Mouse (Mus musculus): ENCODE data around the gene E2f6. TPM values are rescaled to one million over a fixed set of nuclear protein-coding genes. Genes with fewer than 3 reads are reported as not detected.

E2f6 gene
- polyA plus RNA-seq, 1 experiment: 9.9 TPM

DNA sequence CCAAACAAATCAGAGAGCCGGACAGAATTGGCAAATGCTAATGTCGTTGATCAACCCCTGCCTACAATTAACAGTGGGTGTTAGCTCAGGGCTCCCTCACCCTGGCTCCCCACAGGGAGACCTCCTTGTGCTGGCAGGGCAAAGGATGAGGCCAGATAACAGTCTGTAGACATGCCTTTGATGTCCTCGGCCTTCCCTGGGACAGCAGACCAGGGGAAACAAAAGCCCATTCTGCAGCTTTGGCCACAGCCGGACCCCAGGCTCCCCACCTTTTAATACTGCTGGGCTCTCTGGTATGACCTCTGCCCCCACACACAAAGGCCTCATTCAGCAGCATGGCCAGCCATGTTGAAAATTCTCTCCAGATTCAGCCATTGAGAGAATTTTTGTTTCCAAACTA, 21.0 kb upstream of the E2f6 start:
- WGBS: 66% methylated on average over 4 of the region's 4 CpGs
- Histone ChIP-seq H3K4me3 (replicated peaks; ENCODE audit: control insufficient read depth, low read depth, low read length) (no peak overlapping the region), H3K4me1 (ENCODE audit: control insufficient read depth, insufficient read depth, low read length) (no peaks in the 10 kb centered on the region), H3K27ac (ENCODE audit: control insufficient read depth, insufficient read depth, low read depth, low read length, poor library complexity) (no peak overlapping the region)
- TF ChIP-seq POLR2A (IDR thresholded peaks at IDR 0.05; ENCODE audit: borderline replicate concordance, control insufficient read depth, low read depth, low read length): no peak

DNA sequence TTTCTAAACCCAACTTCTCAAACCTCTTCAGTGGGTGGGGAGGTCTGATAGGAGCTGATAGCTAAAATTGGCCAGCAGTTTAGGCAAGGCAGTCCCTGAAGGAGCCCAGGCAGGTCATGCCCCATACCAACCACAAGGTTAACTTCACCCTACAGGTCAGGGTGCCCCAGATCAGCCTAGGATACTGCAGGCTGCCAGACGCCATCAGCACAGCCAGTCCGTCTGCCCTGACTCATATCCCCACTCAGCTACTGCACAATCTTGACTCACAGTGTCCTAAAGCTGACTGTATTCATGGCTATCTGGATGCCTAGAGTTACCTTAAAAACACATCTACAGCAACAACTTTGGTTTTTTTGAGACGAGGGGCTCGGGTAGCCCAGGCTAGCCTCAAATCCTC, 20.3 kb upstream of the E2f6 start:
- WGBS: 68% methylated on average over 4 of the region's 4 CpGs
- no peaks in the 10 kb centered on the region for H3K4me1 ChIP-seq (ENCODE audit: control insufficient read depth, insufficient read depth, low read length)
- TF ChIP-seq POLR2A (IDR thresholded peaks at IDR 0.05; ENCODE audit: borderline replicate concordance, control insufficient read depth, low read depth, low read length): no peak
- TF ChIP-seq CTCF (IDR thresholded peaks at IDR 0.05; ENCODE audit: control insufficient read depth, insufficient read depth, low read length): no peak

DNA sequence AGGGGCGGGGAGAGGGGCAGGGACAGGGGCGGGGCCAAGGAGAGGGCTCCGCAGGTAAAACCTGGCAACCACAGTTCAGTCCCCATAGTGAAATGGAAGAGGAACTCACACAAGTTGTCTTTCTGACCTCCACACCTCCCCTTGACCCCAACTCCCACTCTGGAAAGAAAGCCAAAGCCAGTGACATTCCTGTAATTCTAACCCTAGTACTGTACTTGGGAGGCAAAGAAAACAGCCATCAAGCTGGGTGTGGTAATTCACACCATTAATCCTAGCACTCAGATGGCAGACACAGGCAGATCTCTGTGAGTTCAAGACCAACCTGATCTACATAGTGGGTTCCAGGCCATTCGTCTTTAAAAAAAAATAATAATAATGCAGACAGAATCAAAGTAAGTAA, 17.4 kb upstream of the E2f6 start:
- H3K27ac ChIP-seq (ENCODE audit: control insufficient read depth, insufficient read depth, low read depth, low read length, poor library complexity): no peak overlapping the region
- no peaks in the 10 kb centered on the region for H3K4me1 ChIP-seq (ENCODE audit: control insufficient read depth, insufficient read depth, low read length)
- TF ChIP-seq CTCF (IDR thresholded peaks at IDR 0.05; ENCODE audit: control insufficient read depth, insufficient read depth, low read length) (no peak), POLR2A (IDR thresholded peaks at IDR 0.05; ENCODE audit: borderline replicate concordance, control insufficient read depth, low read depth, low read length) (no peak)
- 69% methylated on average over 4 of the region's 4 CpGs for WGBS
- no peak overlapping the region for H3K4me3 ChIP-seq (replicated peaks; ENCODE audit: control insufficient read depth, low read depth, low read length)

More for the DNA sequence above, 20.3 kb upstream of the E2f6 start:
- Histone ChIP-seq H3K4me3 (replicated peaks; ENCODE audit: control insufficient read depth, low read depth, low read length) (no peak overlapping the region), H3K27ac (ENCODE audit: control insufficient read depth, insufficient read depth, low read depth, low read length, poor library complexity) (no peak overlapping the region)

DNA sequence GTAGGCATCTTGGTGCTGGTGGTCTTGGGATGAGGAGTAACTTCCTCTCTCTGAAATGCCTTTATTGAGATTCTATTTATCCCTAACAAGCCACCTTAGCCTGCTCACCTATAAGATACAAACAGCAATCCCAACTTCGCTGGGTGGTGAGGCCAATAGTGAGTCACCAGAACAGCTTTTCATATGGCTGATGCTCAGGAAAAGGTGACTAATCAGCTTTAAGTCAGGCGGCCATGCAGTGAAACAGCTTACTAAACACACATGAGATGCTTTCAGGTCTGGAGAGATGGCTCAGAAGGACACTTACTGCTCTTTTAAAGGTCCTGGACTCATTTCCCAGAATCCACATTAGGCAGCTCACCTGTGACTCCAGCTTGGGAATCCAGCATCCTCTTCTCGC, 15.0 kb upstream of the E2f6 start:
- no peak for TF ChIP-seq CTCF (IDR thresholded peaks at IDR 0.05; ENCODE audit: control insufficient read depth, insufficient read depth, low read length)
- H3K4me3 ChIP-seq (replicated peaks; ENCODE audit: control insufficient read depth, low read depth, low read length): no peak overlapping the region
- WGBS: 60% methylated on average over 3 of the region's 3 CpGs
- H3K4me1 ChIP-seq (ENCODE audit: control insufficient read depth, insufficient read depth, low read length): no peaks in the 10 kb centered on the region
- no peak overlapping the region for H3K27ac ChIP-seq (ENCODE audit: control insufficient read depth, insufficient read depth, low read depth, low read length, poor library complexity)

DNA sequence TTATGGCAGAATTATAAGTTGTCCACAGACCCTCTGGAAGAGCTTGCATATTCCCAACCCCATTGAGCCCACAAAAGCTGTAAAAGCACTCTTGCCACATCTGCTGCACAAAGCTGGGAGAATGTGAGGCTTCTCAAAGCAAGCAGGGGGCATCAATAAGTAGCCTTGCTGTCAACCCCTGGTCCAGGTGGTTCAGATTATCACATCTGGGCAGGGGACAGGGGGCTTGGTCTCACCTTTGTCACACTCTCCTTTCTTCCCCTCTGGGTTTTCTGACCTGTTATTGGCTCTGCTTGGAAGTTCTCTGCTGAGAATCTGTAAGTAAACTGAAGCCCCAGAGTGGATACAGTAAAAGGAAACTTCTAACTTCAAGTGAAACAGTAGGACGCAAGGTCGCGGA, 11.9 kb upstream of the E2f6 start:
- H3K4me3 ChIP-seq (replicated peaks; ENCODE audit: control insufficient read depth, low read depth, low read length): no peak overlapping the region
- 63% methylated on average over 3 of the region's 3 CpGs for WGBS

DNA sequence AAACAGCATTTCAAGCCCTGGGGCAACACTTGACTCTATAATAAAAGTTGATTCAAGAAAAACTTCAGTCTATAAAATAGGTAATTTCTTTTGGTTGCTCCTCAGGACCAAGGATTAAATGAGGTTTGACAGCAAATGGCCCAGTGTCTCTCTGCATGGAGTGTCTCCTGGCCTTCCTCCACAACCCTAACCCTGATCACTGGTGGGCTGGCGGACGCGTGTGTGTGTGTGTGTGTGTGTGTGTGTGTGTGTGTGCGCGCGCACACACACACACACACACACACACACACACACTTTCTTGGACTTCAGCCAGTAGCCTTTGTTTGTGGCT, 10.9 kb upstream of the E2f6 start:
- TF ChIP-seq POLR2A (IDR thresholded peaks at IDR 0.05; ENCODE audit: borderline replicate concordance, control insufficient read depth, low read depth, low read length) (no peak), CTCF (IDR thresholded peaks at IDR 0.05; ENCODE audit: control insufficient read depth, insufficient read depth, low read length) (no peak)
- no peaks in the 10 kb centered on the region for H3K4me1 ChIP-seq (ENCODE audit: control insufficient read depth, insufficient read depth, low read length)
- WGBS: 32% methylated on average over 6 of the region's 6 CpGs
- no peak overlapping the region for H3K4me3 ChIP-seq (replicated peaks; ENCODE audit: control insufficient read depth, low read depth, low read length)
- H3K27ac ChIP-seq (ENCODE audit: control insufficient read depth, insufficient read depth, low read depth, low read length, poor library complexity): no peak overlapping the region

More for the DNA sequence above, 11.9 kb upstream of the E2f6 start:
- TF ChIP-seq POLR2A (IDR thresholded peaks at IDR 0.05; ENCODE audit: borderline replicate concordance, control insufficient read depth, low read depth, low read length) (no peak), CTCF (IDR thresholded peaks at IDR 0.05; ENCODE audit: control insufficient read depth, insufficient read depth, low read length) (no peak)
- H3K27ac ChIP-seq (ENCODE audit: control insufficient read depth, insufficient read depth, low read depth, low read length, poor library complexity): no peak overlapping the region
- H3K4me1 ChIP-seq (ENCODE audit: control insufficient read depth, insufficient read depth, low read length): no peaks in the 10 kb centered on the region

DNA sequence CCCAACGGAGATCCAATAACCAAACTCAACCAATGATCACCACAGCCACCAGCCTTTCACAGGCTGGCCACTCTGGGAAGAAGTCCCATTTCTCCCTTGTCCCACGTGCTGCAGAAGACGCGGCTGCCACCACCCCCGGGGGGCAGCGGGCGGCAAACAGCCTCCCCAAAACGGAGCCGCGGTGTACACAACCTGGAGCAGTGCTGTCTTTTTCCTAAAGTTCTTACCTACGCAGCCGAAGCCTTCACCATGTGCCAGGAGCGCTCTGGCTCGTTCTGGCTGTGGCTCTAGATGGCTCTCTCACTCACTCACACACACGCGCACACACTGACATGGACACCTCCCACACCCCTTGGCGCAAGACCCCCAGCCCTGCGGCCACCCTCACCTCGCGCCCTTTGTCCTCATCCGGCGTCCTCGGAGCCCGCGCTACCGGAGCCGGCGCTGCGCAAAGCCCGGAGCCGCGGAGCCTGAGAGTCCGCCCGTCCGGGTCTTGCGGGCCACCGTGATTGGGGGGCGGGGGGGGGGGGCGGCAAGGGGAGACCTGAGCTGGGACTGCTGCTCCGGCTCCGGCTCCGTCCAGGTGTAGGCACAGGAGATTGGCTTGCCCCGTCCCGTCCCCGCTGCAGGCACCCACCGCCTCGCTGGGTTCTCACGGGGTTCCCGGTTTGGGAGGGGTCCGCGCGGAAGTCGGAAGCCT, 10.4 kb upstream of the E2f6 start, which contains the start of gene Greb1:
Gene Greb1, minus strand, starts transcription at position 628 of the 700 bp plus-strand sequence.
- Histone ChIP-seq H3K4me3 (replicated peaks; ENCODE audit: control insufficient read depth, low read depth, low read length) (no peak within 1 kb of the TSS), H3K4me1 (ENCODE audit: control insufficient read depth, insufficient read depth, low read length) (no peaks in the 10 kb centered on the region), H3K27ac (ENCODE audit: control insufficient read depth, insufficient read depth, low read depth, low read length, poor library complexity) (no peak within 1 kb of the TSS; the same call in 1 of the 2 replicates)
- no peak for TF ChIP-seq CTCF (IDR thresholded peaks at IDR 0.05; ENCODE audit: control insufficient read depth, insufficient read depth, low read length)
- no peak for TF ChIP-seq POLR2A (IDR thresholded peaks at IDR 0.05; ENCODE audit: borderline replicate concordance, control insufficient read depth, low read depth, low read length)
- WGBS: 1% methylated on average over 52 of the region's 53 CpGs

DNA sequence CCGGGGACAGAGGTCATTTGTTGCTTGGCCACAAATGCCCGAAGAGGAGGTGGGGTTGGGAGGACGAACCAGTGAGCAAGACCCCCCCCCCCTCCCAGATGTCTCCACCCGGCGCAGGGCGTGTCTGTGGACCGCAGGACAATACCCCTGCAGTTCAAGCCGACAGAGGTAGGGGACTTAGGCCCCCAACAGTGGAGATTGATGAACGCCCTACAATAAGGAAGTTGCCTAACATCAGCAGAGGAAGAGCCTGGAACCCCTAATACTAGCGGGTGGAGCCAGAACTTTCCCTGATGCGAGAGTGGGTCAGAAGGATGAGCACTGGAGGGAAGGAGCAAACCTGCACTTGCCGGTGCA, 9.8 kb upstream of the E2f6 start:
- H3K4me1 ChIP-seq (ENCODE audit: control insufficient read depth, insufficient read depth, low read length): no peaks in the 10 kb centered on the region
- TF ChIP-seq CTCF (IDR thresholded peaks at IDR 0.05; ENCODE audit: control insufficient read depth, insufficient read depth, low read length) (no peak), POLR2A (IDR thresholded peaks at IDR 0.05; ENCODE audit: borderline replicate concordance, control insufficient read depth, low read depth, low read length) (no peak)
- no peak overlapping the region for H3K4me3 ChIP-seq (replicated peaks; ENCODE audit: control insufficient read depth, low read depth, low read length)
- 1% methylated on average over 12 of the region's 12 CpGs for WGBS
- no peak overlapping the region for H3K27ac ChIP-seq (ENCODE audit: control insufficient read depth, insufficient read depth, low read depth, low read length, poor library complexity)
